Mouse (Mus musculus): Measurements from ENCODE around the gene Fga. TPM values are rescaled to one million over a fixed set of nuclear protein-coding genes. Genes with fewer than 3 reads are reported as not detected.

The Fga gene
- under 1 TPM in 1 of 2 experiments, not detected in 1; 0.14 TPM for total RNA-seq (2021)
- long read RNA-seq, partial matches to known transcripts: 1 of 1 reads
- long read RNA-seq, other reads (novel, unspliced or antisense): 0 of 1 reads

DNA sequence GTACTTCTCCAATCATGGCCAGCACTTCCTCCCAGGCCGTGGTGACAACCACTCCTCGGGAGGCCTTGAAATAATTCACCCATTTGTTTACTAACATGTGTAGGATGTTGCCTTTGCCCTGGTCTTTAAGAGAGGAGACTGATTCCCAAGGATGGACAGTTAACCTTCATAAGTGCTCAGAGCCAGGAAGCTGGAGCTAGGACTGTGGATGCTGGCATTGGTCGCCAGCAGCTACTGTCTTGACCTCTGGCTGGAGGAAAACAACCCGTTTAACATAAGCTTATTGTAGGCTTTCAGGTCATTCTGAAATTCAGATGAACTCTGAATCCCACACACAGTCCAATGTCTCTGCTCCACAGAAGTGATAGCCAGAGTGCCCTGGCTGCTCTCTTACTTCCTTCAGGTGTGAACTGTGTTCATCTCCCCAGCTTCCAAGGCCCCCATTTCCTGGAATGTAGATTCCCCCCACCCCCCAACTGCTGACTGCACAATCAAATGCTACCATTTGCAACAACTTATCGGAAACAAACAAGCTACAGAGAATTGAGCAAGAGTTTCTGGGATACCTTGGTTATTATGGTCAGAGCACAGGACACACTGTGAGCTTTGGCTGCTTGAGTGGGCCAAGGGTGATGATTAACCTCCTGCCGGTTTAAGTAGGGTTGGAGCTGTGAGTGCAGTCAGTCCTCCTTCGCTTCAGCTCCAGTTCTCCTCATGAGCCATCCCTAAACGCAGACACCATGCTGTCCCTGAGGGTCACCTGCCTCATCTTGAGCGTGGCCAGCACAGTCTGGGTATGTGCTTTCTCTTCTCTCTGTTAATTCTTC, at the start of gene Fga:
Gene Fga, plus strand, starts transcription at position 602 of the 827 bp plus-strand sequence.
- no peak for DNase-seq (ENCODE audit: low spot score in 2 of 2)

- DNase-seq (ENCODE audit: low spot score in 2 of 2): peak in 1 of 2 experiments; percentile 16
These were observed 45.1 kb upstream of the Fga start for GRCm38 (mm10) chr3:82980818-82981217.

- DNase-seq (ENCODE audit: low spot score in 2 of 2): no peak
These were observed 44.0 kb upstream of the Fga start for GRCm38 (mm10) chr3:82981861-82982260.

DNA sequence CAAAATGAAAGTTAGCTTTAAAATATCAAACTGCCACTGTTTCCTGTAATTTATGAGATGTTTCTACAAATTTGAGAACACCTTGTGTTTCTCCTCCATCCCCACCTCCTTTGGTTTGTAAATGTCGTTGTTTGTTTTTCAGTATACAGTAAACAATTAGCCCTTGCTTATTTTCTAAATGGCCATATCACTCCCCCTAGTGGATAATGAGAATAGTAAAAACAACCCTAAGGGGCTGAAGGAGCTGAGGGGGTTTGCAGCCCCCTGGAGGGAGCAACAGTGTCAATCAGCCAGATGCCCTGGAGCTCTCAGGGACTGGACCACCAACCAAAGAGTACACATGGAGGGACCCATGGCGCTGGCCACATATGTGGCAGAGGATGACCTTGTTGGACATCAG, 41.0 kb upstream of the Fga start:
- DNase-seq (ENCODE audit: low spot score in 2 of 2): no peak

DNA sequence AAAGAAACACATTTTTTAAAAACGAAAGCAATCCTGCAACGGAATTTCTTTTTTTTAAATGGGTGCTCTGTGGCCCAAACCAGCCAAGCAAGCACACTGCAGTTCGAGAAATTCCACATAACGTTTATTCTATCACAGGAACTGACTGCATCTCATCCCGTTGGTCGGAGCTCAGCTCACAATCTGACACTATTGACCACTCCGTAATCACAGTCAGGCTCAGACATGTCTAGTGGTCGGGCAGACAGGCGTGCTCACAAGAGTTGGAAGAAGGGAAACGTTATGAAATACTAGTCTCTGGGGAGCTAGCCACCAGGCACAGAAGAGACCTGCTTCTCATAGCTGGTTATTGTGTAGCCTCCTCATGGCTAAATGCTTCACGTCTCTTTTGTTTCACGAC, 33.9 kb upstream of the Fga start:
- no peak for DNase-seq (ENCODE audit: low spot score in 2 of 2)

DNA sequence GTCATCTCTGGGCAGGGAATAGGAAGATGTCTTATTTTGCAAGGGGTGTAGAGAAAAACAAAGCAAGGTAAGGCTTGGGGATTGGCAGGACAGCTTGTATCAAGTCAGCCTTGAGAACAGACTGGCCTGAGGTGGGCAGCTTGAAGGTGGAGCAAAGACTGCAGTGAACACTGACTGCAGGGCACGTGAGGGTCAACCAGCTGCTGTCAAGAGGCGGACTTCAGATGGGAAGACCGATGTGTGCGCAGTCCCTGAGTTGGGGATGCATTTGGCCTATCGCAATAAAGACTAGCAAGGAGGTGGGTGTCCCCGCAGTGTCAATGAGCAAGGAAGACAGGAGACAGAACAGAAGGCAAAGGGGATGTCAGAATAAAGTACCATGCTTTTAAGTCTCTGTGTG, 32.9 kb upstream of the Fga start:
- DNase-seq (ENCODE audit: low spot score in 2 of 2): no peak

DNA sequence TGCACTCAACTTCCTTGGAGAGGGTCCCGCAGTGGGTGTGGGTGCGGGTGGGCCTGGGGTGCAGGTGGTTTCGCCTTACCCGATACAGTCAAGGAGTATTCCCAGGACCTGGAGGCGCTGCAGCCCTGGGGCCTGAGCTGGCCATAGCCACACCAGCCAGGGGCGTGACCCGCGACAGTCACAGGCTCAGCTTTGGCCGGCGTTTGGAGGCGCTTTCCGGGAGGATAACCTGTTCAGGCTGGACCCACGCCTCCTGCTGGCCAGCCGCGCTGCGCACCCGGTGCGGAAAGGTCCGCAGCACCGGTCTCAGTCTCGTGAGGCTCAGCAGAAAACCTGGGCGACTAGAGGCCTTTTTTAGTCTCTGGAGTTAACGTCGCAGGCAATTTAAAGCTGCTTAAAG, 30.5 kb upstream of the Fga start:
- DNase-seq (ENCODE audit: low spot score in 2 of 2): peak; percentile 26 to 42

- DNase-seq (ENCODE audit: low spot score in 2 of 2): no peak
These were observed 29.2 kb upstream of the Fga start for GRCm38 (mm10) chr3:82996656-82997055.

DNA sequence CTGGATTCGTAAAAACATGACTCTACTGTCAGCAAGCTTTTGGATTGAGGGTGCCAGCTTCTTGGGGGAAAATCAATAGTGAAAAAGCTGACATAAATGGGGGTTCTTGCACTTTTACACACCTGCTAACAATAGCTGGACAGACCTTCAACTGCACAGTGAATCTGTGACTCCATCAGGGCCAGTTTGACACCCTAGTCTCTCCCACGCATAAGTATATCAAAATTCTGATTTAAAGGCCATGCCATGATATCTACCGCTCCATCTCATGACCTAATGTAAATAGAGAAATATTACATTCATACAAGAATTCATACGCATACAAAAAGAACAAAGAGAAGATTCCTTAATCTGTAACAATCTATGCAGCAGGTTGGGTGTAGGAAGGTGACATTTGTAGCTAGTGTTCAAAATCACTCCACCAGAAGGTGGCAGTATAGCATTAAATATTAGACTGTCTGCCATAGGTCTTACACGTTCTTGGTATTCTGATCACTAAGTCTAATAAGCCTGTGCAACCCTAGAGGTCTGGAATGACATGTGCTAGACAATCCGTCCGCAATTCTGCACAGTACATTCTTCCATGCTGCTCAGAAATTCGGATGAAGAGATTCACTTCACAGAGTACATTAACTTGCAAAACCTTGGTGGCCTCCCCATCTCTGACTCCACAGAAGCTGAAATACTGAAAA, 27.0 kb upstream of the Fga start:
- DNase-seq (ENCODE audit: low spot score in 2 of 2): peak; percentile 42 to 60

- DNase-seq (ENCODE audit: low spot score in 2 of 2): no peak
These were observed 25.9 kb upstream of the Fga start for GRCm38 (mm10) chr3:82999995-83000394.

DNA sequence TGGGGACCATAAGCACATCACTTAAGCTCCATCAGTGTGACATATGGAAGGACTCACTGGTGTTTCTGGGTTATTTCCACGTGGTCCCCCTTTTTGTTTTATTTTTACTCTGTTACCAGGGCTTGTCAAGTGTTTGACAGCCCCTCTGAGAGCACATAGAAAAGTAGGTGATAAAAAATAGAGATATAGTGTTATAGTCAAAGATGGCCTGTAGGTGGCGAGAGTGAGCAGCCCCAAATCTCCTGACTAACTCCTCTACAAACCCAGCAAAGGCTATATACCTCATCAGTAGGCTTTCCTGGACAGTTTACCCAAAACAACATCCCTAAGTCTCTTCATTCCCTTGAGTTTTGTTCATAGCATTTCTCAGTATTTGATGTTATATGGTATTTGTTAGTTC, 23.7 kb upstream of the Fga start:
- DNase-seq (ENCODE audit: low spot score in 2 of 2): peak; percentile 50 to 53

DNA sequence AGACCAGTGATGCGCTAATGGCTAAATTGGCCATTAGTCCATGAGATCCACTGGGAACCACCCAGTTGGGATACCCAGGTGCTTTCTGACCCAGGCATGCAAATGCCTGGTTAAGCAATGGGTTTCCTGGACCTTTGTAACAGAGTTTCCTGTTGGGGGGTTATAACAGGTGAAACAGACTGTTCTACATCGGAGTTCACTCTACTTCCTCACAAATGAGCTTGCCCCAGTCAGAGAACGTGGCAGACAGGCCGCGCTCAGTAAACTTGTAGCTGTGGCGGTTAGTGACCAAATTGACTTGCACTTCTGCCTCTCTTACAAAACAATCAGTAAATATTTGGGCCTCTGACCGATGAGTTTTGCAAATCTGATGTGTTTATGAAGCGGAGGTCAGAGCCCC, 22.8 kb upstream of the Fga start:
- DNase-seq (ENCODE audit: low spot score in 2 of 2): no peak

DNA sequence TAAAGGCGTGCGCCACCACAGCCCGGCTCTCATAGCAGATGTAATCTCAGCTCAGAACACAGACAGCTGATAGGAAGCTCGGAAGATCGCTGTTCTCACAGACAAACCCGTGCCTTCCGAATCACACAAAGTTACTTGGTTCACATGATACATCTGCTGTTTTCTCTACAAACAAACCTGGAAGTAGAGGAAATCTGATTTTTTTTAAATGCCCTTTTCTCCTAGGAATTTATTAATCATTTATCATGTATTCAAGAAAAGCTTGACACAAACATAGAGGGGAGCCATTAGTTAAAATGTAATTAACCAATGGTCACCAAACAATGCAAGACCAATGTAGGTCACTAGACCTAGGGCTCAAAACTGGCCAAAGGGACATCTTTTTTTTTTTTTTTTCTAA, 21.1 kb upstream of the Fga start:
- DNase-seq (ENCODE audit: low spot score in 2 of 2): no peak

- DNase-seq (ENCODE audit: low spot score in 2 of 2): no peak
These were observed 18.3 kb upstream of the Fga start, which contains the start of gene Fgg for GRCm38 (mm10) chr3:83007557-83007956. TSS of gene Fgg (plus strand) at chr3:83007724.

DNA sequence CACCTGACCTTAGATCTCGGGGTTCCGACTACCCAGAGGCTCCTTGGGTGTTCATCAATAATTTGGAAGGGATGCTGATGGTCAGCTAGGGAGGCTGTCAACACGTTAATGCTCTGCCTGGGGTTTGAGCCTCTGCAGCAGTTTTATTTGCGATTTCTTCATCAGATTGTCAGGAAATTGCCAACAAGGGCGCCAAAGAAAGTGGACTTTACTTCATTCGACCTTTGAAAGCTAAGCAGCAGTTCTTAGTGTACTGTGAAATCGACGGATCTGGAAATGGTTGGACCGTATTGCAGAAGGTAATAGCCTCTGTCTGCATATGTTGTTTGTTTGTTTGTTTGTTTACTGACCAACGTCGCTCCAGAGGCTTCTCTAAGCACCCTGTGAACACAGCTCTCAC, 15.6 kb upstream of the Fga start:
- no peak for DNase-seq (ENCODE audit: low spot score in 2 of 2)

GRCm38 (mm10) chr3:83011136-83011535, 14.7 kb upstream of the Fga start:
- no peak for DNase-seq (ENCODE audit: low spot score in 2 of 2)

DNA sequence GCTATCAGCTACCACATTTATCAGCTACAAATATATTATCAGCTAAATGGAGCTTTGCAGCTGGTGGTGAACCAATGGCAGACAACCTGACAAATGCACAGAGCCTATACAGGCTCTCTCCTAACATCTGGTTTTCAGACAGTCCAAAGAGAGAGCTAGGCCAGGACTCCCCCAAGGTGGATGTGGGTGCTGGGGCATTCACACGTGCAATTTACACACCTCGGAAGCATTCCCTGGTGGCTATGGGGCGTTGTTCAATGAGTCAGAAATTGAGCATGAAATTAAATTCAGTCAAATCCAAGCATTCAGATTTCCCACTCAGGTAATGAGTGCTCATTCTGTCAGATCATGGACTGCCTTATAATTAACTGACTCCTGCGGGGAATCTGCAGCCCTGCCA, 14.3 kb upstream of the Fga start:
- no peak for DNase-seq (ENCODE audit: low spot score in 2 of 2)

DNA sequence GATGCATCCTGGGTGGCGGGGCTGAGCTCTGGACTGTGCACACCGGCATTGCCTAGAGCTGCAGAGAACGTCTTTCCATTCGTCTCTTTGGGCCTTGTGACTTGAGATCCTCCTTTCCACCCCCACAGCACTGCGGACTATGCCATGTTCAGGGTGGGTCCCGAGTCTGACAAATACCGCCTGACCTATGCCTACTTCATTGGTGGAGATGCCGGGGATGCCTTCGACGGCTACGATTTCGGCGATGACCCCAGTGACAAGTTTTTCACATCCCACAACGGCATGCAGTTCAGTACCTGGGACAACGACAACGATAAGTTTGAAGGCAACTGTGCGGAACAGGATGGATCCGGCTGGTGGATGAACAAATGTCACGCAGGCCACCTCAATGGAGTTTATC, 13.2 kb upstream of the Fga start:
- DNase-seq (ENCODE audit: low spot score in 2 of 2): no peak

DNA sequence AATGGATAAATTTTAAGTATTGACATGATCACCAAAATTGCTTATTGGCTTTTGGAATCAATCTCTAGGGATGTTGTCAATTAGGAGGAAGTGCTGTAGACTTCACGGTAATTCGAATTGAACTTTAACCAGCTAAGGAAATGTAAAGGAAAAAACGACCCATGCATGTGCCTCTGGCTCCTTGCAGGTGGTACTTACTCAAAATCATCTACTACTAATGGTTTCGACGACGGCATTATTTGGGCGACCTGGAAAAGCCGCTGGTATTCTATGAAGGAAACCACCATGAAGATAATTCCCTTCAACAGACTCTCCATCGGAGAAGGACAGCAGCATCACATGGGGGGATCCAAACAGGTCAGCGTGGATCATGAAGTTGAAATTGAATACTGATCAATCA, 11.9 kb upstream of the Fga start:
- no peak for DNase-seq (ENCODE audit: low spot score in 2 of 2)

GRCm38 (mm10) chr3:83016236-83016635, 9.6 kb upstream of the Fga start:
- DNase-seq (ENCODE audit: low spot score in 2 of 2): no peak

- no peak for DNase-seq (ENCODE audit: low spot score in 2 of 2)
These were observed 5.5 kb upstream of the Fga start for GRCm38 (mm10) chr3:83020387-83020786.

GRCm38 (mm10) chr3:83021176-83021575, 4.7 kb upstream of the Fga start:
- no peak for DNase-seq (ENCODE audit: low spot score in 2 of 2)

DNA sequence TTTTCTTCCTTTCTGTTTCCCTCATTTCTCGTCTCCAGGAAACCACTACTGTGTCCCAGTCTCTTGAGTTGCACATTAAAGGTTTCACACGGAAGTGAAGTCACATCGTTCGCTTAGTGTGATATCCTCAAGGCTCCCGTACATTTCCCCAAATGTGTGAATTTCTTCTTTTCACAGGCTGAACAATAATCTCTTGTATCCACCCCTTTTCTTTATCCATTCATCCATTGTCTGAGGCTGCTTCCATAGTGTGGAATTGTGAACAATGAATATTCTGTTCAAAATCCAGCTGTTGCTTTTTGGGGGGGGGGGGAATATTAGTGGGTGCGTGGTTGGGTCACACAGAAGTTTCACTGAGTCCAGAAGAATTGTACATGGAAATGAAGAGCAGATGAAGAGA, 840 bp upstream of the Fga start:
- no peak for DNase-seq (ENCODE audit: low spot score in 2 of 2)
